Mouse (Mus musculus) adrenal gland, postnatal 10 days (tissue): ENCODE data around the gene Fgfr2. TPM values are rescaled to one million over a fixed set of nuclear protein-coding genes. Genes with fewer than 3 reads are reported as not detected.

Source experiments
- DNase-seq: peaks from one replicate; pipeline ENCODE4 v3.0.0; 2021; ENCODE audit warnings: mixed read lengths
- total RNA-seq, 2 experiments: library from RNA; stranded (reverse); gene quantifications; 2 replicates each; pipeline ENCODE4 v1.2.3; 2021

The Fgfr2 gene
- total RNA-seq, 2 experiments from 2014 or later = 128 to 169 TPM

- peak; percentile 48 for DNase-seq
Measured at GRCm38 (mm10) chr7:132296661-132297443, 826.3 kb downstream of the Fgfr2 start.

DNA sequence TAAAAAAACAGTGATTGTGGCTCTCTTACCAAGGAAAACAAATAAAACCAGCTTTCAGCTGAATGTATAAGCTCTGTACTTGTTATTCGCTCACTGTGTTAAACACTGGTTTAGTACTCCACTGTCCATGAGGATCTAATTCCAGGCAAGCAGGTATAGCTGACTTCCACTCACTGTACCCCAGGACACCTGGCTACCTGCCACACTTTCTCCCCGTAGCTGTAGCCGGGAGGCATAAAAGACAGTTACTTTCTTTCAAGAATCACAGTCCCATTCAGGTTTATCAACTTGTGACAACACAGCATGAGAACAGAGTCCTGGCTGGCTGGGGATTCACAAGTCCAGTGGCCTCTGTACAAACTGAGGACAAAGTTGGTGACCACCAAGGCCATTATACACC, 827.0 kb downstream of the Fgfr2 start:
- DNase-seq = no peak

- no peak for DNase-seq
Measured at GRCm38 (mm10) chr7:132287340-132287664, 835.8 kb downstream of the Fgfr2 start.

- no peak for DNase-seq
Measured at GRCm38 (mm10) chr7:132286630-132287339, 836.4 kb downstream of the Fgfr2 start.

DNA sequence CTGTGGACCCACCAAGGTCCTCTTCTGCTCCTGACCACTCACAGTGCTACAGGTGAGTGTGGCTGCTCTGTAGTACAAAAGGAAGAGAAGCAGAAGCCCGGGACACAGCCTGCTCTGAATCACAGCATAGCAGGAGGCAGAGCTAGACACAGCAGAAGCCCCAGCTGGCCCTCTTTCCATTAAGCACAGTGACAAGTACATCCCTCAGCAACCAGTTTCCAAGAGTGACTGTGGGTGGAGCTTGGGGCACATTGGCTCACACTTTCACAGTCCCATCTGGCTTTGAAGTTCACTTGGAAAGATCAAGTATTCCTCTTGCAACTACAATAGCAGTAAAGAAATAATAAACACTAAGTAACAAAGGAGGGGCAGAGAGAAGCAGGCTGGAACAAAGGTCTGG, 838.4 kb downstream of the Fgfr2 start:
- DNase-seq = no peak

GRCm38 (mm10) chr7:132284048-132284737, 839.0 kb downstream of the Fgfr2 start:
- DNase-seq = no peak

- DNase-seq = no peak
Measured at GRCm38 (mm10) chr7:132282576-132282975, 840.6 kb downstream of the Fgfr2 start.

DNA sequence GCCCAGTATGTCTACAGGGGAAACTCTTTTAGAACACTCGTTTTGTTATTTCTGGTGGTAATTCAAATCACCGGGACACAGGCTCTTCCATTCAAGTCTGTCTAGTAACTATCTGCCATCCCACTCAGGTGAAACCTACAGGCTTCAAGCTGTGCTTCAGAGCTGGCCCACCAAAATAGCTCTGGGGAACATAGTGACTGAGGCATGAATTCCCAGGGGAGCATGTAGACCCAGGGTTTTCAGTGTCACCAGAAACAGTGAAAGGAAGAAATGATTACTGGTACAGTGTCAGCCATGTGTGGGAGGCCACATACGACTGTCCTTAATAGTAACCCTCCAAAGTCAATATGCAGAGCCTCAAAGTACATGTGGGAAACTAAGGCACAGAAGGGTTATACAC, 841.0 kb downstream of the Fgfr2 start:
- no peak for DNase-seq

- no peak for DNase-seq
Measured at GRCm38 (mm10) chr7:132281753-132282152, 841.4 kb downstream of the Fgfr2 start.

DNA sequence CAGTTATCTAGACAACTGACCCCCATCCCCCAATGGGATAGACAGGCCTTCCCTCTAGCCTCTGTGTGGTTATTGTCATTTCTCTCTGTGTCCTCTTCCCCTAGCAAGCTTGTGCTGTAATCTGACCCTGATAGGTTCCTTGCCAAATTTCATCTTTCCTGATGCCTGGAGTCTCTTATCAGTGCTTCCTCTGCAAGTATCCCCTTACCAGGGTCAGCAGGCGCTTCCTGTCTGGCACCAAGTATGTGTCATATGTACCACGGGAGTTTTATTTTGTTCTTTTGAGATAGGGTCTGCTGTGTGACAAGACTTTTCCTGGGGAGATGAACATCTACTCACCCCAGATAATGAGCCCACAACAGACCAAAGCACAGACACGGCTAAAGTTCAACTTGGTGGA, 844.5 kb downstream of the Fgfr2 start:
- peak; percentile 28 for DNase-seq

DNA sequence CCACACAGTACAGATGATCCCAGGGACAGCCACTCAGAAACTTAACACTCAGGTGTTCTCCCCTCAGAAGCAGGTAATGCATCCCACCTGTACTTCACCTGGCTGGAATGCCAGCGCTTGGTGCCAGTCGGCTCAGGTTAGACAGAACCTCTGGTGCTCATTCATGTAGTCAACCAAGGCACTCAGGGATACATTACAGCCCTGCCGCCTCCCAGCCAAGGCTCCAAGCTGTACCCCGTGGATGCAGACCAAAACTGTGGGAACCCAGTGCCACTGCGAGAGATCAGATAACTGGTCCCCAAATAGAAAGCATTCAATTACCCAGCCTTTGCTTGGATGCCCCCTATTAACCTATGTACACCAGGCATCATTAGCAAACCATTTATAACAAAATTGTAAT, 846.9 kb downstream of the Fgfr2 start:
- DNase-seq = no peak

- DNase-seq = peak; percentile 30
Measured at GRCm38 (mm10) chr7:132273741-132274513, 849.2 kb downstream of the Fgfr2 start.

GRCm38 (mm10) chr7:132272984-132273383, 850.2 kb downstream of the Fgfr2 start:
- DNase-seq = no peak

DNA sequence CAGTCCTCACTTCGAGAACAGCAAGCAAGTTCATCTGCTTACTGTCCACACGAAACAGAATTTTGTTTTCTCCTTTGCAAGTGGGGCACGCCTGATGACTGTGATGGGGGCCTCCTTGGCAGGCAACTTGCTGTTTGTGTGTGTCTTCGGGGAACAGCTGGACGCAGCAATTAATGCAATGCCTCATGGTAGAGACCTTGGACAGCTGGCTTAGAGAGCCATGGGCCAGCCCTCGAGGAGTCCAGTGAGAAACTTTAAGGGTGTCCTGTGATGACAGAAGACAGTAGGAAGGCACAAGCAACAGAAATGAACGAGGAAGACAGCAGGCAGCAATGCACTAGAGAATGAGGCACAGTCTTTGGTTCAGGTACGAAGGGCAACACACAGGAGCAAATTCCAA, 852.8 kb downstream of the Fgfr2 start:
- DNase-seq = no peak

GRCm38 (mm10) chr7:132269661-132270060, 853.5 kb downstream of the Fgfr2 start:
- DNase-seq = no peak

DNA sequence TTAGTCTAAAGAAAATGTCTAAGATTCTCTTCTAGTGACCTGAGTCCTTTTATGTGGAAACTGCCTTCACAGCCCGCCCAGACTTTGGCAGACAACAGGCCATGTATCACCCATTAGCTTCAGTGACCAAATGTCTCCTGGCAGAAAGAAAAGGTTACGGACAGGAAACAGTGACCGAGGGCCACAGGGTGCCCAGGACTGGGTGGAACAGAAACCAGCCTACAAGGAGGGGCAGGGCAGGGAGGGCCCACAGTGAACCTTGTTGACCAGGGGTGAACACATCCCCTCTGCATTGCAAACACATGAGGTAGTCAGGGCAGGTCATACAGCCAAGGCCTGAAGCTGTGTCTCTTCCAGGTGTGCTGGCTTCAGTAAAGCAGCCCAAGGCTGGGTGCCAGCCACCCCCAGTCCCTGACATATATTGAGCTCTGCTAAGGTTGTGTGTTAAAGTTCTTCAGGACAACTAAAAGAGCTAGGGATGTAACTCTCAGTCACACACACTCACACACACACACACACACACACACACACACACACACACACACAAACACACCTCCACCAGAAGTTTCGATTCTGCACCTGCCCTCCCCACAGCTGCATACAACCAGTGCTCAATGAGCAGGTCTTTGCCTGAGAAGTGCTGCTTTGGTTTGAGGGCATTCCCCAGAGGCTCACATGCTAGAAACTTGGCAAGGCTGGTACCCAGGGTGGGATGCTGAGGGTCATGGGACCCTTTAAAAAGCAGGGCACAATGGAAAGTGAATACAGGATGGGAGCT, 855.2 kb downstream of the Fgfr2 start:
- no peak for DNase-seq

DNA sequence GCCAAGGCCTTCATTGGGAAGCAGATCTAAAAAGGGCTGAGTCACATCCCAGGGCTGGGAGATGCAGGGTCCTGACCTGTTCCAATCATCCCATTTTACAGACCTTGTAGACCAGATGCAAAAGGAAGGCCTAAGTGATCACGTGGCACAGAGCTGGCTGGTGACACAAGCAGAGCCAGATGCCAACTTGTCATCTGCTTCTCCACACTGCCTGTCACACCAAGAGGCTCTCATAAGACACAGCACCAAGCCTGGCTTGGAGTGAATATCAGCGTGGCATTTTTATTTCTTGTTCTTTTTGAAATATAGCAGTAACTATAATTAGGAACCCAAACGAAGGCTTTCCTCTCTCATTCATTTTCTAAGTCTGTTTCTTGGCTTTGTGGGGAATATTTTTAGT, 858.4 kb downstream of the Fgfr2 start:
- DNase-seq = no peak

DNA sequence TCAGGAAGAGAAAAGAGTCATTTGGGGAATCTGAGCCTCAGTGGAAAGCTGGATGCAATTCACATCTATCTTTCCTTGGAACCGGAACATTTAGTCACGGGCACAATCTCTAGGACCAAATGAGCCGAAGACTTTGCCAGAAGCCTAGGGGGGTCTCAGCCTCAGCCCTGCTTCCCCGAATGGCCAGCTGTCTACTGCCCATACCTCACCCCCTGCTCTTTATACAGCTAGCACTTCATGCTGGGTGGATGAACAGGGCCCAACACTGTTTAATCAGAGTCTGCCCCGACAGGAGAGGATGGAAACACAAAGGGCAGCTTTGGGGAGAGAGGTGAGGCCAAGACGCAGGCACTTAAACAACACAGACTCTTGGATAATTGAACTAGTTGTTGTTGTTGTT, 860.0 kb downstream of the Fgfr2 start:
- no peak for DNase-seq

DNA sequence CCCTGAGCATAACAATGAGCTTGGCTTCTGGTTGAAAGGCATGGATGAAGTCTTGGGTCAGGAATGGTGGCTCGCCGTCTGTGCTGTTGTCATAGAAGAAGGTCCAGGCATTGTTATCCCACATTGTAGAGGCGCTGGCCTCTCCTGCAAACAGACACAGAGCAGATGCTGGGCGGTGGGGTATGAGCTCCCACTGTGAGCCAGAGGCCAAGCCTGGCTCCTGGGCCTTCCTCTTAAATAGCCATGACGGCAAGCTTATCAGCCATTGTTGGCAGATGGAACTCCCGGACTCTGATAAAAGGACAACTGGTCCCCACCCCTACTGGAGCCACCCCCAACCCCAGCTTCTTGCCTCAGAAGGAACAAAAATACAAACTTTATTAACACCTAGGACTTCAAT, 860.5 kb downstream of the Fgfr2 start:
- no peak for DNase-seq

DNA sequence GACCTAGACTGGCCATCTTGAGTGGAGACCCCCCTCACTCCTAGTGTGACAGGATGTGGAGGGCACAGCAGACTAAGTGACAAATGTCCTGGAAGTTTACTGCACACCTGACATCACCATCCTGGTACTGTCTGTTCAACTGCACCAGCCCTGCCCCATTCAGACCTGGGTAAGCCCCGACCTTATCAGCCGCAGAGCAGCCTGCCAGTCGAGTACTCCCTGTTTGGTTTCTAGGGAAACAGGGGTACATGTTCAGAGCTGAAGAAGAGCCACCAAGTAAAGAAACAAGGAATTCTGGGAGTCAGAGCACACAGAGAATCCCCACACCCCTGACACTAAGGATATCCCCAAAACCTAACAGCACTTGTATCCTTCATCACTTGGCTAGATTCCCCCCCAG, 861.3 kb downstream of the Fgfr2 start:
- no peak for DNase-seq

DNA sequence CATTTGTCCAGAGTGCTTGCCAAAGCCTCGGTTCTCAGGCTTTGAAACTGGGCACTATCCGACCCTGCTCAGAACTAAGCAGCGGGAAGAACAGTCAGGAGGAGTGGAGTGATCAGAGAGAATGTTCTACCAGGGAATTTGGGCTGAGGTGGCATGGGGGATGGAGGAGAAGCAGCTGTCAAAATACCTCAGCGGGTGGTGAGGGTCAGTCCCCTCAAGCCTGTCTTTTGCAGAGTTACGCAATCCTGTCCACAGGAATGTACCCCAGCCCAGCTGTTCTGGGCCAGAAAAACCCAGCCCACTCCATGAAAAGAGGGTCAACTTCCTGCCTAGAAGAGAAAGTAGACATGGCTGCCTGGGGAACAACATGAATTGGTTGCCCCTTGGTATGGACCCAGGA, 862.5 kb downstream of the Fgfr2 start:
- DNase-seq = no peak

DNA sequence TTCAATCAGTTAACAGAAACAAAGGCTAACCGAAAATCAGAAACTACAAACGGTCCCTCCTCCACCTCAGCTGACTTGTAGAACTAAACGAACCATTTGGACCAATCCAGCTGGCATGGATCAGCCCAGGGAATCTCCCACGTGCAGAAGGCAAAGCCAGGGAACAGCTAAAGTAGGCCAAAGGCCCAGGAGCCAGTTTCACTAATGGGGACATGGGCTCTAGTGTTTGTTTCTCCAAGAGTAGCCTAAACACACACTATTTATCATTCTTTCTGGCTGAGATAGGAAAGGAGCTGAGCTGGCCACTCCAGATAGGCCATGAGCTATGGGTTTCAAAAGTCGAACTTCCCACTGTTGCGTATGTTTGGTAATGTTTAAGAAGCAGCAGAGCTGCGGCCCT, 864.3 kb downstream of the Fgfr2 start:
- peak; percentile 59 for DNase-seq
